Mouse (Mus musculus): Measurements from ENCODE around the gene Cluh. TPM values are rescaled to one million over a fixed set of nuclear protein-coding genes. Genes with fewer than 3 reads are reported as not detected.
A peak's percentile ranks its signal among the peaks of the same experiment; 100 is the strongest.

Cluh gene
- polyA plus RNA-seq, 1 experiment from 2014 or later: 41.3 TPM

DNA sequence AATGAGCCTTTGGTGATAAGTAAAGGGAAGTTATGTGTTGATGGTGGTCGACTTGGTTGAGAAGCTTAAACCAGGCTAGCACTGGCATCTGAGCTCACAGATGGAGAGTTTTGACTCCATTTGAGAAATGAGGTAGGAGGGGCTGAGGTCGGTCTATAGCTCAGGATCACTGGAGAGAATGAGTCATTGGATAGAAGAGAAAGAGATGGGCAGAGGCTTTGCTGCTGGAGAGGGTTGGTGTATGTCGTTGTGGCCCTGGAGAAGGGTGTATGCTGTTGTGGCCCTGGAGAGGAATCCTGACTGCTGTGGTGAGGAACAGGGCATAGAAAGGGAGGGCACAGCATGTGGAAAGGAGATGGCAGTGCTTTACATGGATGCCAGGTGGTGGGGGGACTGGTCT, 6.6 kb downstream of the Cluh start:
- WGBS: 68% methylated on average over 3 of the region's 3 CpGs
- H3K9me3 ChIP-seq (replicated peaks; ENCODE audit: control insufficient read depth, low read length): no peaks in the 10 kb centered on the region; the same call in 1 of the 2 replicates
- no peak overlapping the region for H3K27ac ChIP-seq (ENCODE audit: low read length)
- no peak for ATAC-seq (ENCODE audit: insufficient read depth, low FRiP score)
- H3K4me3 ChIP-seq (replicated peaks; ENCODE audit: low read length): no peak overlapping the region
- peaks cover 24% of the 10 kb centered on the region for H3K36me3 ChIP-seq (ENCODE audit: control insufficient read depth, insufficient read depth, low read length)
- H3K27me3 ChIP-seq (ENCODE audit: control insufficient read depth, insufficient read depth, low read length): no peaks in the 10 kb centered on the region
- no peak overlapping the region for H3K4me2 ChIP-seq (ENCODE audit: low read depth, low read length)
- peaks cover 22% of the 10 kb centered on the region for H3K4me1 ChIP-seq (ENCODE audit: control insufficient read depth, insufficient read depth, low read length)
- H3K9ac ChIP-seq (ENCODE audit: low read length): no peak overlapping the region

DNA sequence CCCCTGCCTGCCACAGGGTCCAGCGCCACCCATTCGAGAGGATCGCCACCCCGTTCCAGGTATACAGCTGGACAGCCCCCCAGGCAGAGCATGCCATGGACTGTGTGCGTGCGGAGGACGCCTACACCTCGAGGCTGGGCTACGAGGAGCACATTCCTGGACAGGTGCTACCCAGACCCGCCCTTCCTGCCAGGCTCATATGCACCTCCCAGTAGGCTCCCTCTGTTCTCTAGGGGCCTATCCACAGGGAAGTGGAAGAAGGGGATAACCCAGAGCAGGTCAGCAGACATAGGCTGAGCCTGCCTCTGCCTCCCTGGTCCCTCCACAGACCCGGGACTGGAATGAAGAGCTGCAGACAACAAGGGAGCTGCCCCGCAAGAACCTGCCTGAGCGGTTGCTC, 11.0 kb downstream of the Cluh start:
- no peaks in the 10 kb centered on the region; the same call in 1 of the 2 replicates for H3K9me3 ChIP-seq (replicated peaks; ENCODE audit: control insufficient read depth, low read length)
- no peak overlapping the region for H3K27ac ChIP-seq (ENCODE audit: low read length)
- H3K9ac ChIP-seq (ENCODE audit: low read length): no peak overlapping the region
- H3K27me3 ChIP-seq (ENCODE audit: control insufficient read depth, insufficient read depth, low read length): no peaks in the 10 kb centered on the region
- WGBS: 93% methylated on average over 13 of the region's 13 CpGs
- peak; percentile 42; the same call in 1 of the 2 replicates for ATAC-seq (ENCODE audit: insufficient read depth, low FRiP score)
- no peak overlapping the region for H3K4me2 ChIP-seq (ENCODE audit: low read depth, low read length)
- no peak overlapping the region for H3K4me3 ChIP-seq (replicated peaks; ENCODE audit: low read length)
- no peaks in the 10 kb centered on the region for H3K4me1 ChIP-seq (ENCODE audit: control insufficient read depth, insufficient read depth, low read length)
- H3K36me3 ChIP-seq (ENCODE audit: control insufficient read depth, insufficient read depth, low read length): peaks cover 36% of the 10 kb centered on the region

DNA sequence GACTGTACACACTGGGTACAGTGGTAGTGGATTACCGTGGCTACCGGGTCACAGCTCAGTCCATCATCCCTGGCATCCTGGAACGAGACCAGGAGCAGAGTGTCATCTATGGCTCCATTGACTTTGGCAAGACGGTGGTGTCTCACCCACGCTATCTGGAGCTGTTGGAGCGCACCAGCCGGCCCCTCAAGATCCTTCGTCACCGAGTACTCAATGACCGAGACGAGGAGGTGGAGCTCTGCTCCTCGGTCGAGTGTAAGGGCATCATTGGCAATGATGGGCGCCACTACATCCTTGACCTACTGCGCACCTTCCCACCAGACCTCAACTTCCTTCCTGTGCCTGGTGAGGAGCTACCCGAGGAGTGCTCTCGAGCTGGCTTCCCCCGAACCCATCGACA, 12.3 kb downstream of the Cluh start:
- peaks cover 36% of the 10 kb centered on the region for H3K36me3 ChIP-seq (ENCODE audit: control insufficient read depth, insufficient read depth, low read length)
- WGBS: 91% methylated on average over 19 of the region's 19 CpGs
- H3K27ac ChIP-seq (ENCODE audit: low read length): no peak overlapping the region
- H3K4me1 ChIP-seq (ENCODE audit: control insufficient read depth, insufficient read depth, low read length): no peaks in the 10 kb centered on the region
- no peaks in the 10 kb centered on the region for H3K27me3 ChIP-seq (ENCODE audit: control insufficient read depth, insufficient read depth, low read length)
- H3K4me2 ChIP-seq (ENCODE audit: low read depth, low read length): no peak overlapping the region
- ATAC-seq (ENCODE audit: insufficient read depth, low FRiP score): no peak
- no peaks in the 10 kb centered on the region; the same call in 1 of the 2 replicates for H3K9me3 ChIP-seq (replicated peaks; ENCODE audit: control insufficient read depth, low read length)
- no peak overlapping the region for H3K9ac ChIP-seq (ENCODE audit: low read length)
- no peak overlapping the region for H3K4me3 ChIP-seq (replicated peaks; ENCODE audit: low read length)

DNA sequence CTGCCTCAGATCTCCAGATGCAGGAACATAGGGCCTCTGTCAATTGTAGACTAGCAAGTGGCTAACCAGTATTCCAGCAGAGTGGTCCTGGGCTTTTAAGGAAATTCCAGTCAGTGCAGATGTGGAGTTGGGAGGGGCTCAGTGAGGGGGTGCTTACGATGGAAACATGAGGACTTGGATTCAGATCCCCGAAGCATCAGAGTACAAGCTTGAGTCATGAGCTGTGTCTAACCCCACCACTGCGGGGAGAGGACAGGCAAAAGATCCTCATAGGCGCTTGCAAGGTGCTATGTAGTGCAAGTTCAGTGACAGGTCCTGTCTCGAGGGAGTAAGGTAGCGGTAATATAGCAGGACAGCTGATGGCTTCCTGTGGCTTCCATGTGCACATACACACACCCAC, 12.9 kb downstream of the Cluh start:
- H3K4me2 ChIP-seq (ENCODE audit: low read depth, low read length): no peak overlapping the region
- H3K9ac ChIP-seq (ENCODE audit: low read length): no peak overlapping the region

DNA sequence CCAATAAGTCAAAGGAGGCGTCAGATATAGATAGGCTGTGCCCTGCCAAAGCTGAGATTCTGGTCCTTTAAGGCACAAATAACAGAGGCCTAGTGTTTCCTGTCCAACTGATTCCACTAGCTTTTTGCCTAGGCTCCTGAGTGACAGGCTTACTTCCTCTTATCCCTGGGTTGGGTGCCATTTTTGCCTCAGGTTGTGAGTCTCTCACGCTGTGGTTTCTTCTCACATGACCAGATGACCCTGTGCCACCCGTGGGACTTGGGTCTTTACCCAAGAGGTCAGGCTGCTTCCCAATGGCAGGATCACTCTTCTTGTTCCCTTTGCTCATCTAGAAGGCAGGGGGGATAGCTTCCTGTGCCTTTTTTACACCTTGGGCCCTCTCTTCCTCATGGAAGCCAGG, 15.0 kb downstream of the Cluh start:
- H3K27me3 ChIP-seq (ENCODE audit: control insufficient read depth, insufficient read depth, low read length): no peaks in the 10 kb centered on the region
- H3K27ac ChIP-seq (ENCODE audit: low read length): no peak overlapping the region
- no peaks in the 10 kb centered on the region for H3K4me1 ChIP-seq (ENCODE audit: control insufficient read depth, insufficient read depth, low read length)
- no peak overlapping the region for H3K4me3 ChIP-seq (replicated peaks; ENCODE audit: low read length)
- no peak overlapping the region for H3K4me2 ChIP-seq (ENCODE audit: low read depth, low read length)
- no peak overlapping the region for H3K9ac ChIP-seq (ENCODE audit: low read length)
- no peak for ATAC-seq (ENCODE audit: insufficient read depth, low FRiP score)
- H3K9me3 ChIP-seq (replicated peaks; ENCODE audit: control insufficient read depth, low read length): no peaks in the 10 kb centered on the region
- H3K36me3 ChIP-seq (ENCODE audit: control insufficient read depth, insufficient read depth, low read length): peaks cover 27% of the 10 kb centered on the region
- 82% methylated on average over 3 of the region's 3 CpGs for WGBS

More for the DNA sequence above, 12.9 kb downstream of the Cluh start:
- ATAC-seq (ENCODE audit: insufficient read depth, low FRiP score): no peak
- H3K4me1 ChIP-seq (ENCODE audit: control insufficient read depth, insufficient read depth, low read length): no peaks in the 10 kb centered on the region
- H3K36me3 ChIP-seq (ENCODE audit: control insufficient read depth, insufficient read depth, low read length): peaks cover 31% of the 10 kb centered on the region
- H3K27ac ChIP-seq (ENCODE audit: low read length): no peak overlapping the region
- no peaks in the 10 kb centered on the region; the same call in 1 of the 2 replicates for H3K9me3 ChIP-seq (replicated peaks; ENCODE audit: control insufficient read depth, low read length)
- no peaks in the 10 kb centered on the region for H3K27me3 ChIP-seq (ENCODE audit: control insufficient read depth, insufficient read depth, low read length)
- WGBS: 81% methylated on average over 6 of the region's 6 CpGs
- no peak overlapping the region for H3K4me3 ChIP-seq (replicated peaks; ENCODE audit: low read length)

DNA sequence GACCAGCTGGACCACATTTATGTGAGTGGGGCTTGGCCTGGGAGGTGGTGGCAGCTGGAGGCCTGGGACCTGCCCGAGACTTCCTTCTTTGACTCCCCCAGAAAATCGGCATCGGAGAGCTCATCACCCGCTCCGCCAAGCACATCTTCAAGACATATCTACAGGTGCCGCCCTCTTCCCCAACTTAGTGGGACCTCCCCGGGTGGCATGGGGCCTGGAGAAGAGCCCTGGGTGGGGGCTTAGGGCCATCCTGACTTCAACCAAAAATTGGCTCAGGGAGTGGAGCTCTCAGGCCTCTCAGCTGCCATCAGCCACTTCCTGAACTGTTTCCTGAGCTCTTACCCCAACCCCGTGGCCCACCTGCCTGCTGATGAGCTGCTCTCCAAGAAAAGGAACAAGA, 15.6 kb downstream of the Cluh start:
- Histone ChIP-seq H3K9me3 (replicated peaks; ENCODE audit: control insufficient read depth, low read length) (no peaks in the 10 kb centered on the region), H3K4me1 (ENCODE audit: control insufficient read depth, insufficient read depth, low read length) (no peaks in the 10 kb centered on the region), H3K27ac (ENCODE audit: low read length) (no peak overlapping the region), H3K9ac (ENCODE audit: low read length) (no peak overlapping the region), H3K4me3 (replicated peaks; ENCODE audit: low read length) (no peak overlapping the region), H3K4me2 (ENCODE audit: low read depth, low read length) (no peak overlapping the region), H3K36me3 (ENCODE audit: control insufficient read depth, insufficient read depth, low read length) (peaks cover 32% of the 10 kb centered on the region), H3K27me3 (ENCODE audit: control insufficient read depth, insufficient read depth, low read length) (no peaks in the 10 kb centered on the region)
- 93% methylated on average over 8 of the region's 8 CpGs for WGBS
- ATAC-seq (ENCODE audit: insufficient read depth, low FRiP score): no peak

DNA sequence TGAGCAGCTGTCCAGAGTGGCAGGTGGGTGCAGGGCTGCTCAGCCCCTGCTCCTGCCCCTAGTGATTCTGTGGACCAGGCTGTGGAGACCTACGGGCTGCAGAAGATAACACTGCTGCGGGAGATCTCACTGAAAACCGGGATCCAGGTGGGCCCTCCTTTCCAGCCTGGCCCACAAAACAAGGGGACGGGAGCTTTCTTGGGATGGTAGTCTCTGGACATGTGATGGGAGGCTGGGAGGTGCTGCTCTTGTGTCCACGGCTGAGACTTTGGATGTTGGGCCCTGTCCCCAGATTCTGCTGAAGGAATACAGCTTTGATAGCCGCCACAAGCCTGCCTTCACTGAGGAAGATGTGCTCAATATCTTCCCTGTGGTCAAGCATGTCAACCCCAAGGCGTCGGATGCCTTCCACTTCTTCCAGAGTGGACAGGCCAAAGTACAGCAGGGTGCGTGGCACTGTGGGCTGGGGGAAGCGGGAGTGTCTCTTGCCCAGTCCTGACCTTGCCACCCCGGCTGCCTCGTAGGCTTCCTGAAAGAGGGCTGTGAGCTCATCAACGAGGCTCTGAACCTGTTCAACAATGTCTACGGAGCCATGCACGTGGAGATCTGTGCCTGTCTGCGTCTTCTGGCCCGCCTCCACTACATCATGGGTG, 16.5 kb downstream of the Cluh start:
- Histone ChIP-seq H3K9ac (ENCODE audit: low read length) (no peak overlapping the region), H3K9me3 (replicated peaks; ENCODE audit: control insufficient read depth, low read length) (no peaks in the 10 kb centered on the region), H3K36me3 (ENCODE audit: control insufficient read depth, insufficient read depth, low read length) (peaks cover 32% of the 10 kb centered on the region), H3K27ac (ENCODE audit: low read length) (no peak overlapping the region), H3K4me2 (ENCODE audit: low read depth, low read length) (no peak overlapping the region), H3K4me1 (ENCODE audit: control insufficient read depth, insufficient read depth, low read length) (no peaks in the 10 kb centered on the region), H3K4me3 (replicated peaks; ENCODE audit: low read length) (no peak overlapping the region), H3K27me3 (ENCODE audit: control insufficient read depth, insufficient read depth, low read length) (no peaks in the 10 kb centered on the region)
- 92% methylated on average over 17 of the region's 17 CpGs for WGBS
- ATAC-seq (ENCODE audit: insufficient read depth, low FRiP score): no peak

DNA sequence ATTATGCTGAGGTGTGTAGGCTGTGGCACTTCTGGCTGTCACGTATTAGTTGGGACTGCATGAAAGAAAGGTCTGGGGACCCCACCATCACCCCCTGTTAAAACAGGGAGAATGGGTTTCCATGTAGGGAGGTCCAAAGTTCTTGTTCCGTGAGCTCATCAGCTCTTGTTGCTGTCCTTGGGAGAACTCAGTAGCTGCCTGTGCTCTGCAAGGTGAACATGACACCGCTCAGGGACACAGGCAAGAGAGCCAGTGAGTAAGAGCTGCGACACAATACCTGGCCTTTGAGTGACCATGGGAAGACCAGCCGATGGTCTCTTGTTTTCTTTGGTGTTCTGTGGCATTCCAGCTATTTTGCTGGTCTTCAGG, 17.0 kb downstream of the Cluh start:
- no peak overlapping the region for H3K9ac ChIP-seq (ENCODE audit: low read length)
- no peak overlapping the region for H3K27ac ChIP-seq (ENCODE audit: low read length)
- H3K27me3 ChIP-seq (ENCODE audit: control insufficient read depth, insufficient read depth, low read length): no peaks in the 10 kb centered on the region
- 90% methylated on average over 5 of the region's 5 CpGs for WGBS
- H3K4me3 ChIP-seq (replicated peaks; ENCODE audit: low read length): no peak overlapping the region
- peaks cover 32% of the 10 kb centered on the region for H3K36me3 ChIP-seq (ENCODE audit: control insufficient read depth, insufficient read depth, low read length)
- H3K4me2 ChIP-seq (ENCODE audit: low read depth, low read length): no peak overlapping the region
- ATAC-seq (ENCODE audit: insufficient read depth, low FRiP score): no peak
- no peaks in the 10 kb centered on the region for H3K4me1 ChIP-seq (ENCODE audit: control insufficient read depth, insufficient read depth, low read length)
- H3K9me3 ChIP-seq (replicated peaks; ENCODE audit: control insufficient read depth, low read length): no peaks in the 10 kb centered on the region

DNA sequence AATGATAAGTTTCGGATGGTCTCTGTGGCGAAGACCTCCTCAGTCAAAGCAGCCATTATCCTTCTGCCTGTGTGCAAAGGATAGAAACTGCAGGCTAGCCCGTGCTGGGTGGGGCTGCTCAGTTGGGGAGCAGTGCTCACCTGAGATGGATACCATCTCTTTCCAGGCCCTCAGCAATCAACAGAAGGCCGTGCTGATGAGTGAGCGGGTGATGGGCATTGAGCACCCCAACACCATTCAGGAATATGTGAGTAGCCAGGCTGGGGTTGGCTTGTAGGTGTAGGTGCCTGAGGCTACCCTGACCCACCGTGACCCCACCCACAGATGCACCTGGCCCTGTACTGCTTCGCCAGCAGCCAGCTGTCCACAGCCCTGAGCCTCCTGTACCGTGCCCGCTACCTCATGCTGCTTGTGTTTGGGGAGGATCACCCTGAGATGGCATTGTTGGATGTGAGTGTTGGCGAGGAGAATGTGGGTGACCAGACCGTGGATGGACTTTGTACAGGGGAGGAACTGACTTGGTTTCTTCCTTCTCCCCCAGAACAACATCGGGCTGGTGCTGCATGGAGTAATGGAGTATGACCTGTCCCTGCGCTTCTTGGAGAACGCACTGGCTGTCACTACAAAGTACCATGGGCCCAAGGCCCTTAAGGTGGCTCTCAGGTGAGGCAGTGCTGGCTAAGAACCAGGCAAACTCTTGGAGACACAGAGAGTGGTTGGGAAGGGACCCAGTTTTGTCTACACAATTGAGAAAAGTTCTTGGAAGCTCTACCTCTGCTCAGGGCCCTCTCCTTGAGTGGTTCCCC, 17.7 kb downstream of the Cluh start:
- Histone ChIP-seq H3K4me1 (ENCODE audit: control insufficient read depth, insufficient read depth, low read length) (no peaks in the 10 kb centered on the region), H3K36me3 (ENCODE audit: control insufficient read depth, insufficient read depth, low read length) (peaks cover 26% of the 10 kb centered on the region), H3K9me3 (replicated peaks; ENCODE audit: control insufficient read depth, low read length) (no peaks in the 10 kb centered on the region), H3K27me3 (ENCODE audit: control insufficient read depth, insufficient read depth, low read length) (no peaks in the 10 kb centered on the region), H3K4me2 (ENCODE audit: low read depth, low read length) (no peak overlapping the region), H3K9ac (ENCODE audit: low read length) (no peak overlapping the region), H3K4me3 (replicated peaks; ENCODE audit: low read length) (no peak overlapping the region), H3K27ac (ENCODE audit: low read length) (no peak overlapping the region)
- WGBS: 95% methylated on average over 14 of the region's 14 CpGs
- no peak for ATAC-seq (ENCODE audit: insufficient read depth, low FRiP score)

All from stomach, embryonic 16.5 days (tissue).